Mouse (Mus musculus) intestine, postnatal 0 days (tissue): ENCODE data around the gene Pcna. TPM values are rescaled to one million over a fixed set of nuclear protein-coding genes. Genes with fewer than 3 reads are reported as not detected.
A peak's percentile ranks its signal among the peaks of the same experiment; 100 is the strongest.

Experiments used
- ATAC-seq: fragments of 200-750 bp; cut with Nextera tagmentation; 2 replicates; pipeline ENCODE4 v1.8.0; 2017; ENCODE audit warnings: mild to moderate bottlenecking, moderate TSS enrichment, moderate library complexity
- H3K27ac ChIP-seq: fragments of 300-500 bp; sonication (generic); 2 replicates; pipeline ENCODE4 v1.5.1; 2014; ENCODE audit warnings: mild to moderate bottlenecking, low read depth, low read length, moderate library complexity
- H3K27me3 ChIP-seq: fragments of 300-500 bp; sonication (generic); replicated peaks from 2 replicates; pipeline ENCODE4 v1.6.1; 2014; ENCODE audit warnings: low read length, mixed read lengths; ENCODE audit not compliant: control insufficient read depth, insufficient read depth
- H3K36me3 ChIP-seq: fragments of 300-500 bp; sonication (generic); 2 replicates; pipeline ENCODE4 v1.6.1; 2014; ENCODE audit warnings: mild to moderate bottlenecking, moderate library complexity; ENCODE audit not compliant: control insufficient read depth, insufficient read depth
- H3K4me1 ChIP-seq: fragments of 300-500 bp; sonication (generic); replicated peaks from 2 replicates; pipeline ENCODE4 v1.6.1; 2014; ENCODE audit warnings: antibody characterized with exemption, low read length, mixed read lengths; ENCODE audit not compliant: control insufficient read depth, insufficient read depth
- H3K4me2 ChIP-seq: fragments of 300-500 bp; sonication (generic); replicated peaks from 2 replicates; pipeline ENCODE4 v1.6.1; 2014; ENCODE audit warnings: low read depth, mild to moderate bottlenecking, moderate library complexity
- H3K4me3 ChIP-seq: fragments of 300-500 bp; sonication (generic); 2 replicates; pipeline ENCODE4 v1.5.1; 2014; ENCODE audit warnings: low read depth, low read length
- H3K9ac ChIP-seq: fragments of 300-500 bp; sonication (generic); 2 replicates; pipeline ENCODE4 v1.6.1; 2014; ENCODE audit warnings: mild to moderate bottlenecking, low read depth, low read length
- H3K9me3 ChIP-seq: fragments of 300-500 bp; sonication (generic); 2 replicates; pipeline ENCODE4 v1.6.1; 2016; ENCODE audit warnings: mixed run types; ENCODE audit not compliant: control insufficient read depth
- CTCF ChIP-seq: sonication (generic); IDR thresholded peaks from 2 replicates; pipeline ENCODE4 v1.5.1; 2016; ENCODE audit warnings: low read depth, mild to moderate bottlenecking, control low read depth, antibody characterized with exemption, moderate library complexity
- WGBS: fragments of 180-500 bp; shearing (Covaris S2); extraction: QIAGEN DNeasy Blood & Tissue Kit; methylation state at CpG from one replicate; pipeline ENCODE4 v1.1.7; 2014; 5-methylcytosine and 5-hydroxymethylcytosine counted together
- polyA plus RNA-seq: library from polyadenylated mRNA; unstranded; fragments of >200 nt; fragmentation: Nextera tagmentation; extraction: Ambion mirVana; gene quantifications from 2 replicates; pipeline ENCODE4 v1.2.1, GENCODE M21; 2015

Gene Pcna
- polyA plus RNA-seq, 1 experiment from 2014 or later, result 105 TPM

- Histone ChIP-seq H3K27me3 (no peaks in the 10 kb centered on the region), H3K9ac (no peak overlapping the region), H3K9me3 (no peaks in the 10 kb centered on the region), H3K36me3 (peaks cover 6% of the 10 kb centered on the region; the same call in 1 of the 2 replicates), H3K4me1 (peaks cover 3% of the 10 kb centered on the region; the same call in 1 of the 2 replicates), H3K27ac (no peak overlapping the region), H3K4me2 (no peak overlapping the region), H3K4me3 (no peak overlapping the region)
- 83% methylated on average over 8 of the region's 8 CpGs for WGBS
- ATAC-seq, result no peak
- no peak for TF ChIP-seq CTCF
Measured at GRCm38 (mm10) chr2:132278273-132278853, 25.2 kb upstream of the Pcna start.

GRCm38 (mm10) chr2:132276249-132276648 lies 23.1 kb upstream of the Pcna start:
- Histone ChIP-seq H3K9me3 (no peaks in the 10 kb centered on the region), H3K27ac (no peak overlapping the region), H3K4me2 (no peak overlapping the region), H3K36me3 (peaks cover 6% of the 10 kb centered on the region; the same call in 1 of the 2 replicates), H3K4me3 (no peak overlapping the region), H3K4me1 (no peaks in the 10 kb centered on the region), H3K27me3 (no peaks in the 10 kb centered on the region), H3K9ac (no peak overlapping the region)
- no peak for TF ChIP-seq CTCF
- WGBS, result 58% methylated on average over 4 of the region's 4 CpGs
- no peak for ATAC-seq

GRCm38 (mm10) chr2:132275527-132275926 lies 22.4 kb upstream of the Pcna start:
- Histone ChIP-seq H3K9me3 (no peaks in the 10 kb centered on the region), H3K4me1 (no peaks in the 10 kb centered on the region), H3K4me2 (no peak overlapping the region), H3K4me3 (no peak overlapping the region), H3K9ac (no peak overlapping the region), H3K27ac (no peak overlapping the region), H3K27me3 (no peaks in the 10 kb centered on the region), H3K36me3 (peaks cover 6% of the 10 kb centered on the region; the same call in 1 of the 2 replicates)
- ATAC-seq, result no peak
- WGBS, result 76% methylated on average over 4 of the region's 4 CpGs
- TF ChIP-seq CTCF, result peak; percentile 40

GRCm38 (mm10) chr2:132272694-132273389 lies 19.7 kb upstream of the Pcna start:
- no peak for ATAC-seq
- 42% methylated on average over 6 of the region's 6 CpGs for WGBS

GRCm38 (mm10) chr2:132270331-132270951 lies 17.3 kb upstream of the Pcna start:
- TF ChIP-seq CTCF, result no peak
- H3K9me3 ChIP-seq, result no peaks in the 10 kb centered on the region
- H3K27me3 ChIP-seq, result no peaks in the 10 kb centered on the region
- WGBS, result 55% methylated on average over 2 of the region's 2 CpGs
- ATAC-seq, result no peak
- no peak overlapping the region for H3K27ac ChIP-seq
- H3K9ac ChIP-seq, result no peak overlapping the region
- no peak overlapping the region for H3K4me3 ChIP-seq
- H3K4me2 ChIP-seq, result no peak overlapping the region
- no peaks in the 10 kb centered on the region for H3K36me3 ChIP-seq
- H3K4me1 ChIP-seq, result no peaks in the 10 kb centered on the region

More at GRCm38 (mm10) chr2:132272694-132273389, 19.7 kb upstream of the Pcna start:
- Histone ChIP-seq H3K27me3 (no peaks in the 10 kb centered on the region), H3K36me3 (no peaks in the 10 kb centered on the region), H3K27ac (no peak overlapping the region), H3K4me3 (no peak overlapping the region), H3K9me3 (no peaks in the 10 kb centered on the region), H3K4me2 (no peak overlapping the region), H3K9ac (no peak overlapping the region), H3K4me1 (no peaks in the 10 kb centered on the region)
- TF ChIP-seq CTCF, result no peak

- H3K4me1 ChIP-seq, result 0 out of 2 replicates have a peak, but pooled peaks cover 3% of the 10 kb centered on the region
- no peak overlapping the region for H3K4me2 ChIP-seq
- WGBS, result 82% methylated on average over 3 of the region's 3 CpGs
- H3K9ac ChIP-seq, result no peak overlapping the region
- H3K9me3 ChIP-seq, result no peaks in the 10 kb centered on the region
- ATAC-seq, result peak; percentile 65
- H3K36me3 ChIP-seq, result no peaks in the 10 kb centered on the region
- no peak for TF ChIP-seq CTCF
- H3K27me3 ChIP-seq, result no peaks in the 10 kb centered on the region
- H3K27ac ChIP-seq, result no peak overlapping the region
- no peak overlapping the region for H3K4me3 ChIP-seq
Measured at GRCm38 (mm10) chr2:132269217-132269616, 16.1 kb upstream of the Pcna start.
